In genomic region chr8:119776668-119777245, GRCm38 (mm10) we compare ENCODE assay signal across 11 mouse cellular contexts. TPM values are rescaled to one million over a fixed set of nuclear protein-coding genes. Genes with fewer than 3 reads are reported as not detected.
A peak's percentile ranks its signal among the peaks of the same experiment; 100 is the strongest.
DNase-seq lines count a peak whose midpoint lies in the region; ATAC-seq and TF ChIP-seq lines count a peak whose summit lies in the region.
"Had no signal": no experiment of that assay in that cellular context is flagged by ENCODE, and none has a peak within 500 bp of the region (broad histone marks: within the 10 kb centered on the region; RNA-seq: fewer than 3 reads in every experiment).

No protein-coding gene starts in this region.

- H3K4me3 ChIP-seq in liver, embryonic 12.5 days = no peak overlapping the region
- no peak overlapping the region for H3K4me3 ChIP-seq in liver, postnatal 0 days (ENCODE audit: low read depth, low read length)
- H3K4me3 ChIP-seq in heart, embryonic 13.5 days = no peak overlapping the region
- H3K4me3 ChIP-seq in limb, embryonic 10.5 days = no peak overlapping the region

- DNase-seq in heart, adult 11 months = peak; percentile 94
- no peak for DNase-seq in heart, postnatal 36 days
- DNase-seq in liver, postnatal 0 days = no peak
- no peak for DNase-seq in limb, embryonic 10.5 days (ENCODE audit: low spot score)
- no peak for DNase-seq in spleen, postnatal 36 days (ENCODE audit: low spot score in 2 of 2)
- DNase-seq: cerebellum, postnatal 14 days; left cerebral cortex, postnatal 4 days; thymus, adult 18-20 months had no signal

- no peak for ATAC-seq in liver, embryonic 12.5 days
- no peak for ATAC-seq in liver, postnatal 0 days
- ATAC-seq in heart, embryonic 13.5 days (ENCODE audit: extremely low read depth, insufficient number of reproducible peaks, low FRiP score, low TSS enrichment) = no peak

- H3K4me2 ChIP-seq in liver, embryonic 12.5 days = peak overlapping the region; percentile 94; the same call in 1 of the 2 replicates
- no peak overlapping the region for H3K4me2 ChIP-seq in liver, postnatal 0 days (ENCODE audit: low read depth, low read length)
- no peak overlapping the region for H3K4me2 ChIP-seq in heart, embryonic 13.5 days

- no peaks in the 10 kb centered on the region; the same call in 1 of the 2 replicates for H3K27me3 ChIP-seq in liver, embryonic 12.5 days (replicated peaks)
- H3K27me3 ChIP-seq in liver, postnatal 0 days (ENCODE audit: insufficient read depth, low read length) = no peaks in the 10 kb centered on the region
- peaks cover 7% of the 10 kb centered on the region for H3K27me3 ChIP-seq in heart, embryonic 13.5 days (replicated peaks)
- 0 out of 2 replicates have a peak, but pooled peaks cover 5% of the 10 kb centered on the region for H3K27me3 ChIP-seq in limb, embryonic 10.5 days (ENCODE audit: low read depth, poor library complexity, severe bottlenecking)
- H3K27me3 ChIP-seq: embryonic facial prominence, embryonic 15.5 days had no signal

- H3K4me1 ChIP-seq in liver, embryonic 12.5 days = peaks cover 25% of the 10 kb centered on the region
- H3K4me1 ChIP-seq in liver, postnatal 0 days (ENCODE audit: insufficient read depth) = peaks cover 14% of the 10 kb centered on the region
- peaks cover 21% of the 10 kb centered on the region for H3K4me1 ChIP-seq in heart, embryonic 13.5 days
- peaks cover 29% of the 10 kb centered on the region for H3K4me1 ChIP-seq in limb, embryonic 10.5 days

- WGBS in liver, embryonic 12.5 days (ENCODE audit: insufficient replicate concordance) = 71% methylated on average over 7 of the region's 7 CpGs
- WGBS in liver, postnatal 0 days (ENCODE audit: insufficient replicate concordance) = 79% methylated on average over 7 of the region's 7 CpGs
- 70% methylated on average over 7 of the region's 7 CpGs for WGBS in heart, embryonic 13.5 days
- 86% methylated on average over 7 of the region's 7 CpGs for WGBS in limb, embryonic 10.5 days

- H3K9me3 ChIP-seq in liver, embryonic 12.5 days (replicated peaks) = no peaks in the 10 kb centered on the region
- no peaks in the 10 kb centered on the region for H3K9me3 ChIP-seq in liver, postnatal 0 days (ENCODE audit: low read length)
- no peaks in the 10 kb centered on the region for H3K9me3 ChIP-seq in heart, embryonic 13.5 days
- no peaks in the 10 kb centered on the region for H3K9me3 ChIP-seq in limb, embryonic 10.5 days (replicated peaks)
- H3K9me3 ChIP-seq: embryonic facial prominence, embryonic 15.5 days had no signal

- no peak overlapping the region for H3K9ac ChIP-seq in liver, embryonic 12.5 days
- H3K9ac ChIP-seq in liver, postnatal 0 days (replicated peaks) = no peak overlapping the region
- peak overlapping the region; percentile 42; the same call in 1 of the 2 replicates for H3K9ac ChIP-seq in heart, embryonic 13.5 days

- no peak for TF ChIP-seq EP300 in liver, postnatal 0 days (IDR thresholded peaks at IDR 0.05; ENCODE audit: low read depth)

- no peak for TF ChIP-seq CTCF in liver, postnatal 0 days (IDR thresholded peaks at IDR 0.05; ENCODE audit: low read depth)

- H3K27ac ChIP-seq in liver, embryonic 12.5 days = no peak overlapping the region
- no peak overlapping the region for H3K27ac ChIP-seq in liver, postnatal 0 days (ENCODE audit: low read depth)
- H3K27ac ChIP-seq in heart, embryonic 13.5 days (replicated peaks) = no peak overlapping the region
- H3K27ac ChIP-seq in limb, embryonic 10.5 days = peak overlapping the region; percentile 37

- no peaks in the 10 kb centered on the region for H3K36me3 ChIP-seq in liver, embryonic 12.5 days
- 0 out of 2 replicates have a peak, but pooled peaks cover 3% of the 10 kb centered on the region for H3K36me3 ChIP-seq in liver, postnatal 0 days (replicated peaks; ENCODE audit: insufficient read depth, low read length)
- peaks cover 14% of the 10 kb centered on the region for H3K36me3 ChIP-seq in heart, embryonic 13.5 days
- H3K36me3 ChIP-seq in limb, embryonic 10.5 days = no peaks in the 10 kb centered on the region

- intact Hi-C loops in heart, postnatal 36 days (cut with DNase I) = no loop called here

RNA-seq across cellular contexts. Expression of gene Tldc1, which starts 1.5 kb away (rescaled TPM):
- 10 to 100 TPM; 11.1 to 13.3 TPM for total RNA-seq in heart, postnatal 36 days (2021)
- polyA plus RNA-seq in liver, embryonic 12.5 days (2016; fragmentation: Nextera tagmentation; extraction: Ambion mirVana) = 6.1 and 6.7 TPM in 2 replicates
- 4.3 and 4.6 TPM in 2 replicates for polyA plus RNA-seq in liver, postnatal 0 days (2015; fragmentation: Nextera tagmentation; extraction: Ambion mirVana)
- polyA plus RNA-seq in heart, embryonic 13.5 days (2015; fragmentation: Nextera tagmentation; extraction: Ambion mirVana) = 14.3 and 14.6 TPM in 2 replicates
- polyA plus RNA-seq in limb, embryonic 10.5 days (2016; fragmentation: Nextera tagmentation; extraction: Ambion mirVana) = 13.1 and 14.6 TPM in 2 replicates
